Mouse (Mus musculus) c-Kit-positive CD71-positive TER-119-positive erythroid progenitor cells, embryonic 14.5 days (primary cell): ENCODE data around the gene Wnt10b.

Experiments
- DNase-seq: peaks from one replicate; pipeline ENCODE4 v3.0.0-alpha.2; 2013; ENCODE audit warnings: low spot score

The Wnt10b gene

GRCm38 (mm10) chr15:98729791-98730545 lies 48.0 kb downstream of the Wnt10b start:
- DNase-seq: no peak

GRCm38 (mm10) chr15:98728366-98728765 lies 49.6 kb downstream of the Wnt10b start:
- no peak for DNase-seq

- DNase-seq: peak; percentile 34
Measured at GRCm38 (mm10) chr15:98727443-98728321, 50.3 kb downstream of the Wnt10b start, which contains the start of gene Fkbp11. Fkbp11 (minus strand) TSS chr15:98728198.

- DNase-seq: no peak
Measured at GRCm38 (mm10) chr15:98726746-98727145, 51.2 kb downstream of the Wnt10b start.

- DNase-seq: no peak
Measured at GRCm38 (mm10) chr15:98726079-98726478, 51.9 kb downstream of the Wnt10b start.

GRCm38 (mm10) chr15:98724441-98724840 lies 53.5 kb downstream of the Wnt10b start:
- DNase-seq: no peak

- DNase-seq: no peak
Measured at GRCm38 (mm10) chr15:98722854-98723253, 55.1 kb downstream of the Wnt10b start.

GRCm38 (mm10) chr15:98722191-98722590 lies 55.8 kb downstream of the Wnt10b start:
- DNase-seq: no peak
